Mouse (Mus musculus): ENCODE data around the gene Exosc6. TPM values are rescaled to one million over a fixed set of nuclear protein-coding genes. Genes with fewer than 3 reads are reported as not detected.

Exosc6 gene
- polyA plus RNA-seq, 1 experiment from 2014 or later: 8.4 TPM

- Histone ChIP-seq H3K36me3 (ENCODE audit: control insufficient read depth, insufficient read depth, low read length) (peaks cover 40% of the 10 kb centered on the region), H3K27me3 (ENCODE audit: control insufficient read depth, insufficient read depth, low read length) (no peaks in the 10 kb centered on the region), H3K4me3 (ENCODE audit: low read depth, low read length) (no peak overlapping the region), H3K4me1 (ENCODE audit: control insufficient read depth, insufficient read depth, low read length) (peaks cover 9% of the 10 kb centered on the region), H3K27ac (ENCODE audit: low read depth, low read length) (no peak overlapping the region), H3K9me3 (ENCODE audit: control insufficient read depth, low read length) (no peaks in the 10 kb centered on the region), H3K9ac (ENCODE audit: low read length) (no peak overlapping the region), H3K4me2 (no peak overlapping the region)
- DNase-seq (ENCODE audit: low spot score, missing footprints) (no peak), ATAC-seq (ENCODE audit: low FRiP score) (no peak)
- WGBS: 92% methylated on average over 17 of the region's 17 CpGs
Measured at GRCm38 (mm10) chr8:111055031-111055634, 1.0 kb upstream of the Exosc6 start.

- Histone ChIP-seq H3K9me3 (ENCODE audit: control insufficient read depth, low read length) (no peaks in the 10 kb centered on the region), H3K36me3 (ENCODE audit: control insufficient read depth, insufficient read depth, low read length) (peaks cover 35% of the 10 kb centered on the region), H3K27me3 (ENCODE audit: control insufficient read depth, insufficient read depth, low read length) (no peaks in the 10 kb centered on the region), H3K27ac (ENCODE audit: low read depth, low read length) (no peak overlapping the region), H3K4me2 (no peak overlapping the region), H3K4me3 (ENCODE audit: low read depth, low read length) (peak overlapping the region; percentile 100; the same call in 1 of the 2 replicates), H3K4me1 (ENCODE audit: control insufficient read depth, insufficient read depth, low read length) (peaks cover 9% of the 10 kb centered on the region), H3K9ac (ENCODE audit: low read length) (no peak overlapping the region)
- 71% methylated on average over 2 of the region's 2 CpGs for WGBS
- DNase-seq (ENCODE audit: low spot score, missing footprints): no peak
- peak; percentile 34; the same call in 1 of the 2 replicates for ATAC-seq (ENCODE audit: low FRiP score)
Measured at GRCm38 (mm10) chr8:111055661-111056060, 478 bp upstream of the Exosc6 start.

- Histone ChIP-seq H3K4me1 (ENCODE audit: control insufficient read depth, insufficient read depth, low read length) (peaks cover 12% of the 10 kb centered on the region), H3K27ac (ENCODE audit: low read depth, low read length) (peak overlapping the region; percentile 20; the same call in 1 of the 2 replicates), H3K4me2 (peak overlapping the region; percentile 99), H3K9ac (ENCODE audit: low read length) (peak overlapping the region; percentile 90), H3K27me3 (ENCODE audit: control insufficient read depth, insufficient read depth, low read length) (no peaks in the 10 kb centered on the region), H3K4me3 (ENCODE audit: low read depth, low read length) (peak overlapping the region; percentile 100), H3K9me3 (ENCODE audit: control insufficient read depth, low read length) (no peaks in the 10 kb centered on the region), H3K36me3 (ENCODE audit: control insufficient read depth, insufficient read depth, low read length) (peaks cover 31% of the 10 kb centered on the region)
- ATAC-seq (ENCODE audit: low FRiP score) (peak; percentile 57), DNase-seq (ENCODE audit: low spot score, missing footprints) (peak; percentile 88)
- 1% methylated on average over 60 of the region's 63 CpGs for WGBS
Measured at GRCm38 (mm10) chr8:111056691-111057293, 653 bp downstream of the Exosc6 start.

- Histone ChIP-seq H3K27me3 (ENCODE audit: control insufficient read depth, insufficient read depth, low read length) (no peaks in the 10 kb centered on the region), H3K4me1 (ENCODE audit: control insufficient read depth, insufficient read depth, low read length) (peaks cover 12% of the 10 kb centered on the region), H3K4me2 (no peak overlapping the region), H3K4me3 (ENCODE audit: low read depth, low read length) (no peak overlapping the region), H3K9me3 (ENCODE audit: control insufficient read depth, low read length) (no peaks in the 10 kb centered on the region), H3K9ac (ENCODE audit: low read length) (no peak overlapping the region), H3K27ac (ENCODE audit: low read depth, low read length) (no peak overlapping the region), H3K36me3 (ENCODE audit: control insufficient read depth, insufficient read depth, low read length) (peaks cover 15% of the 10 kb centered on the region)
- no peak for ATAC-seq (ENCODE audit: low FRiP score)
- DNase-seq (ENCODE audit: low spot score, missing footprints): no peak
- 83% methylated on average over 2 of the region's 2 CpGs for WGBS
Measured at GRCm38 (mm10) chr8:111058946-111059572, 2.9 kb downstream of the Exosc6 start.

GRCm38 (mm10) chr8:111061688-111062071 lies 5.5 kb downstream of the Exosc6 start:
- ATAC-seq (ENCODE audit: low FRiP score) (peak; percentile 45), DNase-seq (ENCODE audit: low spot score, missing footprints) (no peak)
- H3K27me3 ChIP-seq (ENCODE audit: control insufficient read depth, insufficient read depth, low read length): no peaks in the 10 kb centered on the region
- peak overlapping the region; percentile 53 for H3K4me2 ChIP-seq
- H3K36me3 ChIP-seq (ENCODE audit: control insufficient read depth, insufficient read depth, low read length): no peaks in the 10 kb centered on the region
- H3K27ac ChIP-seq (ENCODE audit: low read depth, low read length): peak overlapping the region; percentile 26; the same call in 1 of the 2 replicates
- H3K9me3 ChIP-seq (ENCODE audit: control insufficient read depth, low read length): no peaks in the 10 kb centered on the region
- WGBS: under 1% methylated on average over 14 of the region's 14 CpGs
- peak overlapping the region; percentile 14 for H3K9ac ChIP-seq (ENCODE audit: low read length)
- peaks cover 12% of the 10 kb centered on the region for H3K4me1 ChIP-seq (ENCODE audit: control insufficient read depth, insufficient read depth, low read length)
- peak overlapping the region; percentile 34 for H3K4me3 ChIP-seq (ENCODE audit: low read depth, low read length)

- Histone ChIP-seq H3K36me3 (ENCODE audit: control insufficient read depth, insufficient read depth, low read length) (no peaks in the 10 kb centered on the region), H3K27me3 (ENCODE audit: control insufficient read depth, insufficient read depth, low read length) (no peaks in the 10 kb centered on the region), H3K4me2 (peak overlapping the region; percentile 53), H3K27ac (ENCODE audit: low read depth, low read length) (peak overlapping the region; percentile 26; the same call in 1 of the 2 replicates), H3K9ac (ENCODE audit: low read length) (peak overlapping the region; percentile 14), H3K4me1 (ENCODE audit: control insufficient read depth, insufficient read depth, low read length) (peaks cover 8% of the 10 kb centered on the region), H3K9me3 (ENCODE audit: control insufficient read depth, low read length) (no peaks in the 10 kb centered on the region), H3K4me3 (ENCODE audit: low read depth, low read length) (peak overlapping the region; percentile 34)
- WGBS: under 1% methylated on average over 27 of the region's 27 CpGs
- DNase-seq (ENCODE audit: low spot score, missing footprints): peak; percentile 100
- peak; percentile 86 for ATAC-seq (ENCODE audit: low FRiP score)
Measured at GRCm38 (mm10) chr8:111062072-111062757, 6.1 kb downstream of the Exosc6 start.

- no peaks in the 10 kb centered on the region for H3K9me3 ChIP-seq (ENCODE audit: control insufficient read depth, low read length)
- H3K27ac ChIP-seq (ENCODE audit: low read depth, low read length): no peak overlapping the region
- H3K36me3 ChIP-seq (ENCODE audit: control insufficient read depth, insufficient read depth, low read length): no peaks in the 10 kb centered on the region
- no peak for ATAC-seq (ENCODE audit: low FRiP score)
- H3K4me3 ChIP-seq (ENCODE audit: low read depth, low read length): no peak overlapping the region
- WGBS: 50% methylated on average over 2 of the region's 2 CpGs
- H3K4me1 ChIP-seq (ENCODE audit: control insufficient read depth, insufficient read depth, low read length): peaks cover 2% of the 10 kb centered on the region; the same call in 1 of the 2 replicates
- no peak overlapping the region for H3K9ac ChIP-seq (ENCODE audit: low read length)
- peak; percentile 87 for DNase-seq (ENCODE audit: low spot score, missing footprints)
- no peaks in the 10 kb centered on the region for H3K27me3 ChIP-seq (ENCODE audit: control insufficient read depth, insufficient read depth, low read length)
- peak overlapping the region; percentile 53; the same call in 1 of the 2 replicates for H3K4me2 ChIP-seq
Measured at GRCm38 (mm10) chr8:111062893-111063292, 6.8 kb downstream of the Exosc6 start.

GRCm38 (mm10) chr8:111066308-111066707 lies 10.2 kb downstream of the Exosc6 start:
- Histone ChIP-seq H3K4me1 (ENCODE audit: control insufficient read depth, insufficient read depth, low read length) (no peaks in the 10 kb centered on the region), H3K9me3 (ENCODE audit: control insufficient read depth, low read length) (no peaks in the 10 kb centered on the region), H3K4me2 (no peak overlapping the region), H3K36me3 (ENCODE audit: control insufficient read depth, insufficient read depth, low read length) (no peaks in the 10 kb centered on the region), H3K9ac (ENCODE audit: low read length) (no peak overlapping the region), H3K27ac (ENCODE audit: low read depth, low read length) (no peak overlapping the region), H3K4me3 (ENCODE audit: low read depth, low read length) (no peak overlapping the region), H3K27me3 (ENCODE audit: control insufficient read depth, insufficient read depth, low read length) (no peaks in the 10 kb centered on the region)
- peak; percentile 68 for DNase-seq (ENCODE audit: low spot score, missing footprints)
- ATAC-seq (ENCODE audit: low FRiP score): no peak
- WGBS: 61% methylated on average over 4 of the region's 4 CpGs
